Comparison of ENCODE assay signal across 9 mouse cellular contexts in the genomic region with DNA sequence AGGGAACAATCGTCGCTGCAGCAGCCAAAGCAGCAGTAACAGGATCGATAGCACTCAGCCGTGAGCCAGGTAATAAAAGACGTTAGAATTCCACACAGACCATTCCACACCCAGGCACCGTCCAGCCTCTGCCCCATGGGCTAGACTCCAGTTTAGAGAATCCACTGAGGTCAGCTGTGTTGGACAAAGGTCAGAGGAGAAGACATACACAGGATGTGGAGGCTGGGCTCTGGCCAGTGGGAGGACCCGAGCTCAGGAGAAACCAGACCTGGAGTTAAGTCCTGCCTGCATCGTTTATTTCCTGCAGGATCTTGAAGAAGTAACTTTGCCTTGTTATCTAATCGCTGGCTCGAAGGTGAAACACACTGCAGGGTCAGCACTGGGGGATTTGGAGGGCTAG.
"Had no signal": no experiment of that assay in that cellular context is flagged by ENCODE, and none has a peak within 500 bp of the region (broad histone marks: within the 10 kb centered on the region; RNA-seq: fewer than 3 reads in every experiment).

No protein-coding gene starts in this region.

- H3K4me2 ChIP-seq: limb, embryonic 13.5 days; stomach, embryonic 15.5 days had no signal

- H3K9ac ChIP-seq: limb, embryonic 13.5 days; liver, embryonic 14.5 days; stomach, embryonic 15.5 days had no signal

- H3K9me3 ChIP-seq: limb, embryonic 13.5 days; stomach, embryonic 15.5 days had no signal

- H3K4me3 ChIP-seq: layer of hippocampus, adult 2 months; limb, embryonic 13.5 days; stomach, embryonic 15.5 days had no signal

- H3K27me3 ChIP-seq: stomach, embryonic 15.5 days had no signal

- H3K36me3 ChIP-seq: limb, embryonic 13.5 days; stomach, embryonic 15.5 days had no signal

- DNase-seq: left cerebral cortex, postnatal 4 days; lung, adult 18-20 months; right cerebral cortex, postnatal 14 days; thymus, adult 2 months; thymus, postnatal 25 days had no signal

- H3K27ac ChIP-seq: layer of hippocampus, adult 2 months; limb, embryonic 13.5 days; liver, embryonic 14.5 days; stomach, embryonic 15.5 days had no signal

- H3K4me1 ChIP-seq: stomach, embryonic 15.5 days had no signal
